Mouse (Mus musculus) embryonic facial prominence, embryonic 13.5 days (tissue): ENCODE measurements at regions not wholly inside any gene's neighbourhood (a gene's known extent, or its start where the extent isn't known, plus 50 kb on each side); places are given as distances from the start of the nearest gene placed in this dataset.

Experiments
- ATAC-seq: fragments of 200-750 bp; cut with Nextera tagmentation; 2 replicates; pipeline ENCODE4 v1.8.0; 2017; ENCODE audit warnings: low read depth; ENCODE audit not compliant: insufficient number of reproducible peaks, insufficient read depth, low FRiP score, low TSS enrichment
- H3K27ac ChIP-seq: fragments of 300-500 bp; sonication (generic); 2 replicates; pipeline ENCODE4 v1.5.1; 2015; ENCODE audit warnings: moderate library complexity, mild to moderate bottlenecking, inconsistent platforms
- H3K27me3 ChIP-seq: fragments of 300-500 bp; sonication (generic); 2 replicates; pipeline ENCODE4 v1.6.1; 2015; ENCODE audit warnings: mild to moderate bottlenecking, inconsistent platforms
- H3K36me3 ChIP-seq: fragments of 300-500 bp; sonication (generic); 2 replicates; pipeline ENCODE4 v1.6.1; 2015; ENCODE audit warnings: mild to moderate bottlenecking, inconsistent platforms
- H3K4me1 ChIP-seq: fragments of 300-500 bp; sonication (generic); 2 replicates; pipeline ENCODE4 v1.6.1; 2015; ENCODE audit warnings: inconsistent platforms
- H3K4me2 ChIP-seq: fragments of 300-500 bp; sonication (generic); 2 replicates; pipeline ENCODE4 v1.6.1; 2015; ENCODE audit warnings: moderate library complexity, mild to moderate bottlenecking, inconsistent platforms
- H3K4me3 ChIP-seq: fragments of 300-500 bp; sonication (generic); 2 replicates; pipeline ENCODE4 v1.5.1; 2015; ENCODE audit warnings: mild to moderate bottlenecking, inconsistent platforms
- H3K9ac ChIP-seq: fragments of 300-500 bp; sonication (generic); 2 replicates; pipeline ENCODE4 v1.6.1; 2015; ENCODE audit warnings: mild to moderate bottlenecking, inconsistent platforms
- H3K9me3 ChIP-seq: fragments of 300-500 bp; sonication (generic); 2 replicates; pipeline ENCODE4 v1.6.1; 2016; ENCODE audit warnings: inconsistent platforms
- WGBS: fragments of 180-500 bp; shearing (Covaris S2); methylation state at CpG from one replicate; pipeline ENCODE4 v1.1.7; 2015; ENCODE audit warnings: mixed read lengths; 5-methylcytosine and 5-hydroxymethylcytosine counted together

DNA sequence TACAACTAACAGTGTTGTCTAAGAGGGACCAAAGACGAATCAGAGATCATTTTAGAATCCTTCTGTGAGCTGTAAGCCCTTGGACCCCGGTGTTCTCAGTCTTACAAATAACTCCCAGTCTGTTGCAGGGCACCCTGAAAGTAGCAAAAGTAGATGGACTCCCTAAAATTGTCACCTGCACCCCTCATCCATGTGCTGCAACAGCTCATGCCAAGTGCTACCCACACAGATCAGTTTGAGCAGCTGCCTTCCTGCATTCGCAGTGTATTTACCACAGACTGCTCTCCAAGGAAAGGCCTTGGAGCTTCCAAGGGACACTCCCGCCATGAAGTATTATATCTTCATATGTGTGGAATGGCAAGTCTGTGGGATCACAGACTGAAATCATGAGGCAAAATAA lies 66.5 kb upstream of the Vstm2b start:
- WGBS, result 84% methylated on average over 4 of the region's 4 CpGs
- H3K4me2 ChIP-seq, result no peak overlapping the region
- no peaks in the 10 kb centered on the region for H3K27me3 ChIP-seq
- H3K9me3 ChIP-seq, result no peaks in the 10 kb centered on the region
- H3K9ac ChIP-seq, result no peak overlapping the region
- no peaks in the 10 kb centered on the region for H3K4me1 ChIP-seq
- H3K27ac ChIP-seq, result no peak overlapping the region
- no peak for ATAC-seq
- no peak overlapping the region for H3K4me3 ChIP-seq
- H3K36me3 ChIP-seq, result no peaks in the 10 kb centered on the region

GRCm38 (mm10) chr7:40842344-40842992 lies 55.7 kb upstream of the Vstm2b start:
- WGBS, result 77% methylated on average over 8 of the region's 8 CpGs
- Histone ChIP-seq H3K27me3 (no peaks in the 10 kb centered on the region), H3K4me3 (no peak overlapping the region), H3K4me1 (no peaks in the 10 kb centered on the region), H3K27ac (no peak overlapping the region), H3K36me3 (no peaks in the 10 kb centered on the region), H3K9me3 (no peaks in the 10 kb centered on the region), H3K9ac (no peak overlapping the region), H3K4me2 (no peak overlapping the region)
- no peak for ATAC-seq

DNA sequence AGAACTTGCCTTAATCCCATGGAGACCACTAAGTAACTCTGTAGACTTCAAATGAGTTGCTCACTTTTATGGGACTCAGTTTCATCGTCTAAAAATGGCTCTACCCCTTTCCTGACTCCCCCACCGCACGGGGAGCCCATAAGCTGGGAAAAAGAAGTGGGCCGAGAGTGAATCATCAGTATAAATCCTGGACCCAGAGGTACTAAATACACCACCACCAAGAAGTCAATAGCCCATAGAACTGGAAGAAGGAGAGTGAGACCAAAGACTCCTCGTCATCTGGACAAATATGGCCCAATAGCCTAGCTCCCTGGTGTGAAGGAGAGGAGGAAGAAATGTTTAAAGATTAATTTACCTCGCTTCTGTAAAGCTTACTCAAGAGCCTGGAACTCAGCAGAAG lies 51.6 kb upstream of the Vstm2b start:
- Histone ChIP-seq H3K9me3 (no peaks in the 10 kb centered on the region), H3K4me3 (no peak overlapping the region), H3K4me2 (no peak overlapping the region), H3K9ac (no peak overlapping the region), H3K27me3 (no peaks in the 10 kb centered on the region), H3K4me1 (no peaks in the 10 kb centered on the region), H3K27ac (no peak overlapping the region), H3K36me3 (no peaks in the 10 kb centered on the region)
- 82% methylated on average over 6 of the region's 6 CpGs for WGBS
- no peak for ATAC-seq
